Mouse (Mus musculus): Measurements from ENCODE around the gene Cpeb3.

GRCm38 (mm10) chr19:37207303-37208175, 862 bp downstream of the Cpeb3 start, which contains the start of gene March5:
- TF ChIP-seq POLR2A (IDR thresholded peaks at IDR 0.05; ENCODE audit: insufficient read depth, low read depth, low read length) (peak; percentile 82), CTCF (IDR thresholded peaks at IDR 0.05; ENCODE audit: insufficient read depth, low read depth, low read length) (no peak)
